Mouse (Mus musculus) layer of hippocampus, adult 18-20 months (tissue): Measurements from ENCODE around the gene Trpm8. TPM values are rescaled to one million over a fixed set of nuclear protein-coding genes. Genes with fewer than 3 reads are reported as not detected.

Experiments used
- DNase-seq, 2 experiments: peaks; one replicate each; pipeline ENCODE4 v3.0.0; 2022; ENCODE audit warnings: low spot score in 2 of 2
- total RNA-seq, 2 experiments: library from RNA; stranded (reverse); gene quantifications; 2 replicates each; pipeline ENCODE4 v1.2.3; 2021

Gene Trpm8
- total RNA-seq, 2 experiments from 2014 or later: 0.08 TPM; not detected in 1

GRCm38 (mm10) chr1:88300301-88301050 is 23.0 kb downstream of the Trpm8 start:
- no peak for DNase-seq

DNA sequence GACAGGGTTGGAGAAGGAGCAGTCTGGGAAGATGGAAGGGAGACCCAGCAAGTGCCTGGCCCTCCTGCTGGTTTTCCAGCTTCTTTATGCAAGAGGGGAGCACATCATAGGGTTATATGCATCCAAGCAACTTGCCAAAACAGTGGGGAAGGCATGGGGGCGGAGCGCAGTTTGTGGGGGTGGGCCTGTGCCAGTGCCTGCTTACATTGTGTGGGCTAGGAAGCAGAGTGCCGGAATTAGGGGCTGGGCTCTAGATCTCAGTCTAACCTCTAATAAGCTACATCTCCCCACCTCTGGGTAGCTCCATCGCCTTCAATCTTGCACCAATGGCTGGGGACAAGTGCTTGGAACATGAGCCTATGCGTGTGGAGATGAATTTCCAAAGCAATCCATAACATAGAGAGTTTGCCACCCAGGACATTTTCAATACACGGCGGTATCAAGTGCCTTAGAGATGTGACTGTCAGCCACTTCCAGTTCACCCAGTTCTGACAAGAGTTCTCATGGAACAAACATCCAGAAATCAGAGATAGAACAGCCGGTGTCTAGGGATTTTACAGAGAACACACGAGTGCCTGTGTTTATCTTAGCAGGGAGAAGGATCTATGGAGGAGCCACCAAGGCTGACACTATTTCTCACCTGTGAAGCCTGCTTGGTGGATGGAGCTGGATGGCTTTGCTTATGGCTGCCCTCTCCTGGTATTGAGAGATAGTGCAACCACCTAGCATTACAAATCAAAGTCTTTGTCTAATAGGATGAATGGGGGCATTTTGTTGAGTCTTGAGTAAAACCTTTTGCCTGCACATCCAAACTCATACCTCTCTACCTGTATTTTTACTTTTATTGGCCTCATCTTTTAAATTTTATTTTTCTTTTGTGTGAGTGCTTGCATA is 23.9 kb downstream of the Trpm8 start:
- no peak for DNase-seq

- no peak for DNase-seq
Measured at GRCm38 (mm10) chr1:88302057-88302740, 24.7 kb downstream of the Trpm8 start.

DNA sequence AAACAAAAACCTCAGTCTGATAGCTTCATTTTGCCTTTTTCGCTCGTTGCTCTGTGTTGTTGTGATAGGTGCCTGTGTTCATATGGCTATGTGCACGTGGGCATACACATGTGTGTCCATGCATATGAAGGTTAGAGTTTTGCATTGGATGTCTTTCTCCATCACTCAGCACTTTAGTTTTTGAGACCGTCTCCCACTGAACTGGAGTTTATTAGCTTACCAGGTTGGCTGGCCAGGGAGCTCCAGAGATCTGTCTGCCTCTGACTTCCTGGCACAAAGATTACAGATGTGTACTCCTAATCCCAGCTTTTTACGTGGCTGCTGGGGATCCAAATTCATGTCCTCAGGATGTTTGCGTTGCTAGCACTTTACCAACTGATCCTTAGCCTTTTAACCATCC is 26.3 kb downstream of the Trpm8 start:
- no peak for DNase-seq

DNA sequence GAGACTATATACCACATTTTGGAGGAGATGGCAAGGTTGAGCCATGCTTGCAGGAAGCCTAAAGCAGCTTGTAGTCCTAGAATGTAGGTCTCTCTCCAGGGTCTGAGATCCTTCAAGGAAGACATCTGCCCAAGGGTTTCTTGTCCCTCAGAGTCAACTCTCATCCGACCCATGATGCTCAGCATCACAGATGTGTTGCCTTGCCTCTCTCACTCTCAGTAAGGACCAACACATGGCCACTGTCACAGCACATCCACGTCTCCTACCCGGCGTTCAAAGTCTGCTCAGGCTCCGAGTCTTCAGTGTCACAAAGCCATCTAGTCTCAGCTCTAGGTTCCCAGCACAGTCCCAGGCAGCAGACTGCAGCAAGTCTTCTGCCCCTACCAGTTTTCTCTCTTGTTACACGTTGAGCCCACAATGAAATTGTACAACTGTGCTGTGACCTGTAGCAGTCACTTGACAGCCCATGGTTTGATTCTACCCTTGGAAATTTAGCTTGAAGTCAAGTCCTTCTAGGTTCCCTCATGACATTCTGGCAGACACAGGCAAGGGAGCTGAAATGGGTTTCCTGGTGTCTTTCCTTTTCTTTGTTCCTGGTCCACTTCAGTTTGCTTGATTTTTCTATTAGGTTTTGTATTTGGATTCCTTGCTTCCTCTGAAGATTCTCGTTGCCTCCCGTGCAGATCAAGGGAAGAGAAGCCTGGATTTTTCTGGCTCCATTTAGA is 27.0 kb downstream of the Trpm8 start:
- DNase-seq: no peak

- no peak for DNase-seq
Measured at GRCm38 (mm10) chr1:88305018-88305795, 27.7 kb downstream of the Trpm8 start.

DNA sequence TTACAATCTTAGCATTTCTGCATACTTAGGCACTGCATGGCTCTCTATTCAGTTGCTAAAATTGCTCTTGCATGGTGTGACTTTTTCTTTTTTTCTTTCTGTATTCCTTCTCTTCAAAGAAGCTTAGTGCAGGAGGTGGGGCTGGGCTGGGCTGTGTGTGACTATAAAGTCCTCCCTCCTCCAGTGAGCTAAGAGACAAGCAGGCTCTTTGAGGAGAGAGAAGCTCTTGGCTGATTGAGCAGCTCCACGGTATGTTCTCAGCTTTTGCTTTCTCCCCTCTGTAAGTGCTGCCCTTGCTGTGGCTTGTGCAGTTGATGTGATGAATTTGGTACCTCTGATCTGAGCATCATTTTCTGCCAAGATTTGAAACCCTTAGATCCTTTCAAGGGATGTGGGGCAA is 29.1 kb downstream of the Trpm8 start:
- no peak for DNase-seq

- no peak for DNase-seq
Measured at GRCm38 (mm10) chr1:88307180-88307579, 29.7 kb downstream of the Trpm8 start.

- no peak for DNase-seq
Measured at GRCm38 (mm10) chr1:88309020-88309419, 31.6 kb downstream of the Trpm8 start.

GRCm38 (mm10) chr1:88309905-88310304 is 32.4 kb downstream of the Trpm8 start:
- no peak for DNase-seq

GRCm38 (mm10) chr1:88310349-88310748 is 32.9 kb downstream of the Trpm8 start:
- DNase-seq: no peak

DNA sequence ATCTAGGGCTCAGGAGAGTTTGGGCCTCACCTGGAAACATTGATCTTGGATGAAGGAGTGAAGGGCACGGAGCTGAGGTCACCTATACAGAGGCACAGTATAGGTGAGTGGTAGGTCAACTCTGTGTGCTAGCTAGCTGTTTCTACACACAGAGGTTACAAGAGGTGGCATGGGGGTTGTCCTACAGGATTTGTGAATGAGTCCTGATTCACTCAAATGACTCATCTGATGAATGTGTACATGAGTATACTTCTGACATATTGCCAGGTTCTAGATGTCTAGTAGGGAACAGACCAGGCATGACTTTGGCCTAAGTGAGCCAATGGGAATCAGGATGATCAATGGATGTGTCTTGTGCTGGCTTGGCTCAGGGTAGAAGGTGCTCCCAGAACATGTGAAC is 39.8 kb downstream of the Trpm8 start:
- DNase-seq: no peak

- DNase-seq: peak in 1 of 2 experiments; percentile 63
Measured at GRCm38 (mm10) chr1:88318531-88319060, 41.1 kb downstream of the Trpm8 start.

- peak in 1 of 2 experiments; percentile 36 for DNase-seq
Measured at GRCm38 (mm10) chr1:88320821-88321395, 43.4 kb downstream of the Trpm8 start.

GRCm38 (mm10) chr1:88322146-88322545 is 44.7 kb downstream of the Trpm8 start:
- DNase-seq: no peak

GRCm38 (mm10) chr1:88323101-88323500 is 45.6 kb downstream of the Trpm8 start:
- no peak for DNase-seq

- no peak for DNase-seq
Measured at GRCm38 (mm10) chr1:88339481-88339880, 62.0 kb downstream of the Trpm8 start.

GRCm38 (mm10) chr1:88342615-88343014 is 65.2 kb downstream of the Trpm8 start:
- no peak for DNase-seq

DNA sequence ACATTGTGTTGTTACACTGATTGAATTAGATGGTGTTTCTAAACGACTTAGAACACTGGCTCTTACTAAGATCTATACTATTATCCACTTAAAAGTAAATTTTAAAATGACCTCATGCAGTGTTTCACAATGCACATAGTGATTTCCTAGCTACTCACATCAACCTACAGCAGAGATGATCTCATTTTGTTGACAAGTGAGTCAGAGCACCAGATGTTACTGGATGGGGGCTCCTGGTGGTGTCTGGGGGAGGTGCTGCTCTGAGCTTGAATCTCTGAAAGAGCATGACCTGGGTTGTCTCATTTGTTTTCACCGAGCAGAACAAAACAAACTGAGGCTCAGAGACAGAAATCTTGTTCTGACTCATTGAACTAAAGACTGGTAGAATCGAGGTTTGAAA is 68.1 kb downstream of the Trpm8 start:
- DNase-seq: peak; percentile 5 to 9
